Mouse (Mus musculus): ENCODE measurements at regions not wholly inside any gene's neighbourhood (a gene's known extent, or its start where the extent isn't known, plus 50 kb on each side); places are given as distances from the start of the nearest gene placed in this dataset.

GRCm38 (mm10) chr11:15386229-15386628 is 787.2 kb downstream of the Pom121l12 start:
- no peaks in the 10 kb centered on the region for H3K4me1 ChIP-seq (ENCODE audit: control insufficient read depth in 2 of 2, insufficient read depth in 2 of 2, low read length in 2 of 2, poor library complexity in 1 of 2)
- in situ Hi-C loops (cut with MboI; ENCODE audit: low sequenced_read_pairs in 2 of 2, unreplicated experiment in 2 of 2): no loop called here

DNA sequence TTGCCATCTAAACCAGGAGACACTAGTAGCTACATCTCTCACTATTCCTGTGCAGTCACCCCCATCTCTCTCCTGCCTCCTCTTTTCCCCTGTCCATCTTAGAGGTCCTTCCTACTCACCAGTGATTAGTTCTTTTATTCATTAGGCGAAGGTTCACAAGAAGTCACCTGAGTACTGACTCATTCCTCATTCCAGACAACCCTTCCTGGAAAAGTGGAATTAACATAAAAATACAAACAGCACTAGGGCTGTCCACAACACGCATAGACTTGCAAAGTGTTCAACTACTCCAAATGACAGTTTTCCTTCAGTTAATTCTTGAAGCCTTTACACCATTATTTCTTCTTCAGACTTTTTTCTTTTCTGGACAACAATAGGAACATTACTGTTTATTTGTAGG is 821.7 kb upstream of the Vstm2a start:
- Histone ChIP-seq H3K9ac (ENCODE audit: insufficient read depth, low read depth, low read length, poor library complexity, severe bottlenecking) (no peak overlapping the region), H3K36me3 (ENCODE audit: control insufficient read depth, insufficient read depth, low read length, poor library complexity, severe bottlenecking) (no peaks in the 10 kb centered on the region), H3K4me1 (ENCODE audit: control insufficient read depth in 2 of 2, insufficient read depth in 2 of 2, low read length in 2 of 2, poor library complexity in 1 of 2) (no peaks in the 10 kb centered on the region), H3K9me3 (ENCODE audit: control insufficient read depth, insufficient read depth, low read depth, low read length) (no peaks in the 10 kb centered on the region), H3K4me3 (ENCODE audit: insufficient read depth in 1 of 2, low read depth in 1 of 2, low read length in 2 of 2, poor library complexity in 1 of 2, severe bottlenecking in 1 of 2) (no peak overlapping the region), H3K27ac (ENCODE audit: insufficient read depth, low read depth, low read length, poor library complexity, severe bottlenecking) (no peak overlapping the region)
- TF ChIP-seq ZNF384 (IDR thresholded peaks at IDR 0.05; ENCODE audit: low read depth, low read length) (no peak), ZC3H11A (IDR thresholded peaks at IDR 0.05; ENCODE audit: borderline replicate concordance, low read depth, low read length) (no peak), CHD2 (IDR thresholded peaks at IDR 0.05; ENCODE audit: low read depth, low read length) (no peak), HCFC1 (IDR thresholded peaks at IDR 0.05; ENCODE audit: borderline replicate concordance, insufficient read depth, low read length) (no peak), MAFK (IDR thresholded peaks at IDR 0.05; ENCODE audit: insufficient read depth, low read depth, low read length) (no peak)
- DNase-seq (ENCODE audit: low read depth, low spot score): peak; percentile 13
- in situ Hi-C loops (cut with MboI; ENCODE audit: low sequenced_read_pairs in 2 of 2, unreplicated experiment in 2 of 2): no loop called here

More at GRCm38 (mm10) chr11:15386229-15386628, 787.2 kb downstream of the Pom121l12 start:
- Histone ChIP-seq H3K36me3 (ENCODE audit: control insufficient read depth, insufficient read depth, low read length, poor library complexity, severe bottlenecking) (no peaks in the 10 kb centered on the region), H3K4me3 (ENCODE audit: insufficient read depth in 1 of 2, low read depth in 1 of 2, low read length in 2 of 2, poor library complexity in 1 of 2, severe bottlenecking in 1 of 2) (no peak overlapping the region), H3K27ac (ENCODE audit: insufficient read depth, low read depth, low read length, poor library complexity, severe bottlenecking) (no peak overlapping the region), H3K9me3 (ENCODE audit: control insufficient read depth, insufficient read depth, low read depth, low read length) (no peaks in the 10 kb centered on the region), H3K9ac (ENCODE audit: insufficient read depth, low read depth, low read length, poor library complexity, severe bottlenecking) (no peak overlapping the region)
- TF ChIP-seq MAFK (IDR thresholded peaks at IDR 0.05; ENCODE audit: insufficient read depth, low read depth, low read length): no peak
- no peak for TF ChIP-seq ZC3H11A (IDR thresholded peaks at IDR 0.05; ENCODE audit: borderline replicate concordance, low read depth, low read length)
- no peak for TF ChIP-seq HCFC1 (IDR thresholded peaks at IDR 0.05; ENCODE audit: borderline replicate concordance, insufficient read depth, low read length)
- no peak for TF ChIP-seq CHD2 (IDR thresholded peaks at IDR 0.05; ENCODE audit: low read depth, low read length)
- no peak for TF ChIP-seq ZNF384 (IDR thresholded peaks at IDR 0.05; ENCODE audit: low read depth, low read length)
- no peak for DNase-seq (ENCODE audit: low read depth, low spot score)

Data from ES-E14 (cell line).